Mouse (Mus musculus) MEL (cell line): ENCODE data around the gene Atp10b.
"Not testable (repeated sequence)": the region's sequence is repeated elsewhere in the genome, so short reads cannot be mapped to it uniquely, and the experiment has no call there.

ENCODE experiments used
- CTCF ChIP-seq, 3 experiments: IDR thresholded peaks in 2 of 3; conservative IDR thresholded peaks in 1 of 3; 2 replicates each; pipeline ENCODE4 v1.5.1; 2011 to 2012; ENCODE audit warnings: low read length in 3 of 3, low read depth in 2 of 3, mild to moderate bottlenecking in 2 of 3, improper control_type of control experiment in 1 of 3, inconsistent platforms in 1 of 3, mixed read lengths in 1 of 3, moderate library complexity in 1 of 3; ENCODE audit not compliant: control insufficient read depth in 1 of 3, insufficient read depth in 1 of 3, poor library complexity in 1 of 3, severe bottlenecking in 1 of 3
- E2F4 ChIP-seq: IDR thresholded peaks from 2 replicates; pipeline ENCODE4 v1.6.1; 2011; ENCODE audit warnings: low read depth, low read length, improper control_type of control experiment, borderline replicate concordance
- ELF1 ChIP-seq: IDR thresholded peaks from 2 replicates; pipeline ENCODE4 v1.6.1; 2014; ENCODE audit warnings: low read depth, mild to moderate bottlenecking, inconsistent platforms, low read length, improper control_type of control experiment, moderate library complexity
- POLR2AphosphoS2 ChIP-seq: IDR thresholded peaks from 2 replicates; pipeline ENCODE4 v1.6.1; 2011; ENCODE audit warnings: low read length, improper control_type of control experiment
- ZC3H11A ChIP-seq: IDR thresholded peaks from 2 replicates; pipeline ENCODE4 v1.6.1; 2012; ENCODE audit warnings: low read depth, mild to moderate bottlenecking, inconsistent platforms, low read length, improper control_type of control experiment
- ZNF384 ChIP-seq: IDR thresholded peaks from 2 replicates; pipeline ENCODE4 v1.6.1; 2012; ENCODE audit warnings: low read depth, mild to moderate bottlenecking, inconsistent platforms, low read length, improper control_type of control experiment

DNA sequence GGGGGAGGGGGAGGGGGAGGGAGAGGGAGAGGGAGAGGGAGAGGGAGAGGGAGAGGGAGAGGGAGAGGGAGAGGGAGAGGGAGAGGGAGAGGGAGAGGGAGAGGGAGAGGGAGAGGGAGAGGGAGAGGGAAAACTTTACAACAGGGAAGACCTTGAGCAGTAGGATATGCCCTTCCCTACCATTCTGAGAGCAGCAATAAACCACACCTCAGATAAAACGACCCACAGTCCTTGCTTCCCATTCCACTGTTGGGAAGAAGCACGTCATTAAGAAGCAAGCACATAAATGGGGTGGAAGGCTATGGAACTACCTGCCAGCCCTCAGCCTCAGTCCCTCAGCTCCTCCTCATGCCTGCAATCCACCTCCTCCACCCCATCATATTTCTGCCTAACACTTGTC lies 4.8 kb upstream of the Atp10b start:
- not testable (repeated sequence) for TF ChIP-seq POLR2AphosphoS2; ELF1; E2F4; CTCF (IDR thresholded peaks at IDR 0.05 in 2 of 3, conservative IDR thresholded peaks at IDR 0.05 in 1 of 3; ENCODE audit: control insufficient read depth in 1 of 3, insufficient read depth in 1 of 3, low read depth in 2 of 3, low read length in 3 of 3, poor library complexity in 1 of 3, severe bottlenecking in 1 of 3); ZNF384; ZC3H11A
